ENCODE assay signal across 8 mouse cellular contexts in the genomic region with DNA sequence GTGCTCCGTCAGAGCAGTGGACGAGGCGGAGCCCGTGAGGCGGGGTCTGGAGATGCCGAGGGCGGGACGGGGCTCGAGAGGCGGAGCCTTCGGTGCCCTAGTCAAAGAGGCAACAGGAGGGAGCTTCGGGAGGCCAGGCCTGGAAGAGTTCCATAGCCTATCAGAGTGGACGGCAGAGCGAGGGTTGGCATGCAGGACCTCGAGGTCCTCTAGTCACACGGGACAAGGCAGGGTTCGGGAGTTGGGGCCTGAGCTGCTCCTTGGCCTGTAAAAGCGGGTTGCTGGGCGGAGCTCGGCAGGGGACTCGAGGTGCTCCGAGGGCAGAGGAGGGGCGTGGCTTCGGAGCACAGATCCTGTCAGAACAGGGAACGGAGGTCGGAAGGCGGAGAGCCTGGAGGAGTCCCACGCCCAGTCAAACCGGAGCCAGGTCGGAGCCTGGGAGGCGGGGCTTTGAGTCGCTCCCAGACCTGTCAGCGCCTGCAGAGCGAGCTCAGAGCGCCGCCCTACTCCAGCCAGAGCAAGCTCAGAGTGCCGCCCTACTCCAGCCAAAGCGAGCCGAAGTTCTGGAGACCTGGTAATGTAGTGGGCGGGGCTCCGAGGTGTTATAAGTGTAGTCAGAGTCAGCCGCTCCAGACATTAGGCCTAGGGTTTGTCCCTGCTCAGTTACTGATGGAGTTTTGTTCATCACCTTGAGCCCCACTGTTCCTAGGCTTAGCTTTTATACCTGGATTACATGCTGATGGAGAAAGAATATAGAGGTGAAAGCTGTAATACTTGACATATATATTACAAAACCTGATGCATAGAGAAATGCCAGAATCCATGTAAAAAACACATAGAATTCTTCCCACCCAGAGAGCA. TPM values are rescaled to one million over a fixed set of nuclear protein-coding genes. Genes with fewer than 3 reads are reported as not detected.
A peak's percentile ranks its signal among the peaks of the same experiment; 100 is the strongest.
DNase-seq lines count a peak whose midpoint lies in the region; ATAC-seq lines count a peak whose summit lies in the region.

Gene Aph1b, minus strand, starts transcription at position 27 of the 861 bp plus-strand sequence.

- DNase-seq in adrenal gland, adult (ENCODE audit: inconsistent age in 2 of 2, low spot score in 1 of 2), result peak; percentile 99
- peak; percentile 98 for DNase-seq in embryo, embryonic 10.5 days (ENCODE audit: low spot score)
- peak; percentile 97 for DNase-seq in gastrocnemius, postnatal 14 days
- DNase-seq in left cerebral cortex, postnatal 10 days (ENCODE audit: extremely low spot score in 1 of 2, low spot score in 2 of 2), result peak; percentile 90 to 97
- peak; percentile 95 for DNase-seq in right cerebral cortex, postnatal 25 days
- peak; percentile 93 to 94 for DNase-seq in urinary bladder, postnatal 4 days (ENCODE audit: low spot score in 2 of 2)

- intact Hi-C loops in gastrocnemius, postnatal 14 days (cut with DNase I; ENCODE audit: low total_unique reads), result no loop called here
- intact Hi-C loops in left cerebral cortex, postnatal 10 days (cut with DNase I), result no loop called here

- peak; percentile 93 for ATAC-seq in inflammation-experienced regulatory T-cells, adult 6 months
- peak; percentile 97 for ATAC-seq in megakaryocyte-erythroid progenitor cell, adult 5-6 weeks (replicated peaks; ENCODE audit: low FRiP score, low TSS enrichment, poor library complexity, severe bottlenecking)

RNA-seq across cellular contexts. Expression of gene Aph1b, which starts in this region (rescaled TPM):
- 1 to 10 TPM; 3.3 to 3.5 TPM for total RNA-seq in gastrocnemius, postnatal 14 days (2021)
- 1 to 10 TPM; 1.7 to 3.3 (median 1.9) TPM for polyA plus RNA-seq in inflammation-experienced regulatory T-cells, adult 6 months (2017; shearing (Covaris generic))
- 10 to 100 TPM; 19.9 to 23.4 TPM for total RNA-seq in left cerebral cortex, postnatal 10 days (2021)
- total RNA-seq in megakaryocyte-erythroid progenitor cell, adult 5-6 weeks (2014; fragmentation: Nextera tagmentation), result 0.17 TPM in 1 of 2 replicates, not detected in the other
- 0.53 TPM in 1 of 2 replicates, not detected in the other for total RNA-seq in megakaryocyte-erythroid progenitor cell, adult 5-6 weeks (2017)

Comparison
In these comparisons a context has a peak if more than half of its experiments do, and no peak if none do; other contexts are left out.
1. Peak in every context shown above with its lines: DNase-seq and ATAC-seq.
2. RNA of gene Aph1b (total RNA-seq): 19.9 to 23.4 TPM in left cerebral cortex, postnatal 10 days; 3.3 to 3.5 TPM in gastrocnemius, postnatal 14 days and 0.17 to 0.53 TPM in megakaryocyte-erythroid progenitor cell, adult 5-6 weeks; every median in the first group is over 4 times any median in the second.
3. Peak in ATAC-seq in megakaryocyte-erythroid progenitor cell, adult 5-6 weeks; RNA of the gene not detected or under 1 TPM.